Mouse (Mus musculus) monocyte, adult 5-6 weeks (primary cell): ENCODE data around the gene Akap13. TPM values are rescaled to one million over a fixed set of nuclear protein-coding genes. Genes with fewer than 3 reads are reported as not detected.
"Not testable (repeated sequence)": the region's sequence is repeated elsewhere in the genome, so short reads cannot be mapped to it uniquely, and the experiment has no call there.

Experiments
- ATAC-seq: fragments of 153-309, 156-312 bp; replicated peaks from 2 replicates; pipeline ENCODE4 v1.8.0; 2017; ENCODE audit warnings: mild to moderate bottlenecking; ENCODE audit not compliant: low TSS enrichment, insufficient number of reproducible peaks, severe bottlenecking, poor library complexity, low FRiP score
- total RNA-seq: library from RNA; stranded (forward); fragments of 200-1000, 200-491, 200-594 nt; gene quantifications from 3 replicates; pipeline ENCODE4 v1.2.3, GENCODE M21; 2017

Gene Akap13
- total RNA-seq, 1 experiment from 2014 or later, result 580 TPM

DNA sequence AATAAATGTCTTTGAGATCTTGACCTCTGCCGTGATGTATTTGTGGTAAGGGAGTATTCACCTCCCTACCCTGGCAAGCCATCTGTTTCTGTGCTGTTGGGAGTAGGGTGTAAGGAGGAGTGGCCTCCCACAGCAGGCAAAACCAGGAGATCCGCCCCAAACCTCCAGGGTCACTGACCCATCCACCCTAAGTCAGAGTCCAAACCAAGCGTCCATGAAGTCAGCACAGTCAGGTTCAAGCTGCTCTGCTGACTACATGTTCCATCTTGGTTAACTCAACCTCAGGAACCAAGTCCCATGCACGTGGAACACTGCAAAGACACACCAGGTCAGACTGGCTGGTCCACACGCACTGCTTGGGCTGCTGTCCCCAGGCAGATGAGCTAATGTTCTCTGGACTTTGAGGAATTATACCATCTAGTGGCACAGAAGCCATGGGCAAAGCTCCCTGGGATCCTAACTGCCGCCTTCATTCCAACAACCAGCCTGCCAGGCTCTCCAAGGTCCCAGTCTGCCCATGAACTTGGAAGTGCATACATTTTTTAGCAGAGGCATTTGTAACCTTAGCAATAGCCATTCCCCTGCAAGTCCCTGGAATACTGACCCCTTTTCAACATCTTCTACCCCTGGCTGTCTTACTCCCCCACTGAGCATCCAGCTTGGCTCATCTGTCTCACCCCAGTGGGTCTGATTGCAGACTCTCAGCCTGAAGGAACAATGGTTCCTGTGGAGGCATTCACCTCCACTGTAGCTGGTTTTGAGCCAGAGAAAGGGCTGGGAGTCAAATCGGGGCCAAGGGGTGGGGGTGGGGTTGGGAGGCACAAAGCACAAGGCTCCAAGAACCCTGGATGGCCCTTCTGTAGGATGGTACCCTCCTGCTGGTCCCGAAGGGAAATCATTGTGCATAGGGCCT, 299.5 kb downstream of the Akap13 start:
- ATAC-seq, result peak; percentile 37

DNA sequence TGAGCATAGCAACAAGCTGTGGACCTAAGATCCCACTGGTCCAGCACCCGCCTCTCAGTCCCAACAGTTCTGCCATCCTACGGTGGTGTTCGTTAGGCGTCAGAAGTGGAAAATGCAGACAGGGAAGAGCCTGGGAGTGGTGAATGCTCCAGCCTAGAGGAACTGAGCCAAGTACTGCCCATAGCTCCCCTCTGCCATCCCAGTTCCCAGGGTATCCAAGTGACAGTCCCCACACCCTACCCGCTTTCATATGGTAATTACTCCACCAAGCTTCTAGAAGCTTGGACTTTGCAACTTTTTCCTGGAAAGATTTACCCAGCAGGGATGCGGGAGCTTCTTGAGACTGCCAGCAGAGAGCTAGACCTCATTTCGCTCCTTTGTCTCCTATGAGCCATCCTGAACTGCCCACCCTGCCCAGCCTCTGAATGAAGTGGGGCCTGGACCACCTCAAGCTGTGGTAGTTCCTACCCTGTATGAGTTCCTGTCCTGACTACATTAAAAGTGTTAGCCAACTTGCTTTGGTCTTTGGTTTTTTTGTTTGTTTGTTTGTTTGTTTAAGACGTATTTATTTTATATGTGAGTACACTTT, 300.6 kb downstream of the Akap13 start:
- no peak for ATAC-seq

DNA sequence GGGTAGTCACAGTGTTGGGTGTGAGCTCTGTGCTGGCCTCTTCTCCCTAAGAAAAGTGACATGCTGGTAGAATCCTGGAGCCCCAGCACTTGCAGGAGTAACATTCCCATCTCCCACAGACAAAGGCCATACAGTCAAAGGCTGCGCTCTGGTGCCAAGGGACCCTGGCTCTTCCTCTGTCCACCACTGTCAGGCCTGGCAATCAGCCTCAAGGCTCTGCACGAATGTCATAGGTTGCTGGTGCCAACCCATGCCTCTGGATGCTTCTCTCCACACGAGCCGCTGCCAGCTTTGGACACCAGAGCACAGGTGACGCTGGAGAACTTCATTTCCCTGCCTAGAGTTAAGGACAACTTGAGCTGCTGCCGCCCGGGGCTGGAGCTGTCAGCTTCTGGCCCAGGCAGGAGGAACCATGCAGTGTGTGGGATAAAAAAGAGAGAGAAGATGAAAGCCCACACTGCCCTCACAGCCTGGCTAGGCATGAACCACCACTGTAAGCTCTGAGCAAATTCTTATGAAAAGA, 304.7 kb downstream of the Akap13 start:
- 0 out of 2 replicates have a peak, but pooled peaks have one; percentile 4 for ATAC-seq

DNA sequence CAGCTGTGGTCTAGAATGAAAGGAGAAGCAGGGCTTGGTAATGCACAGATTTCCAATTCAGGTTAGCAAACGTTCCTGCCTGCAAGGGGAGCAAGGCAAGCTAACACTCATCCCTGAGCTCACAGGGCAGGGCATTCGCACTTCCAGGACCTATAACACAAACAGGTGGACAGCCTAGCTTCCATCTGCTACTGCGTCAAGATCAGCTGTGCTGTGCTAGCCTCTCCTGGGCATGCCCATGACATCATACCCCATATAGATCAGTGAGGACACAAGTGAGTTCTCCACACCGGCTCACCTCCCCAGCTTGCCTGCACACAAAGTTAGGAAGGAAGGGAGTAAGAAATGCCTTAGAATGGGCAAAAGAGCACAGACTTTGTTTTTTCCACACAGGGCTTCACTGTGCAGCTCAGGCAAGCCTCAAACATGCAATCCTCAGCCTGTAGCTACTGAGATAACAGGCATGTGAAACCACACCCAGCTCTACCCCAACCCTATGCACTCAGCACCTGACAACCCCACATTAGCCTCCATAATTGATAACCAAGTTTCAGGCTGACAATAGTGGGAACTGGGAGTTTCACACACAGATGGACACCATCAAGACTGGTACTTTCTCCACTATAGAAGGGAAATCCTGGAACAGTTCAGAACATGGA, 305.5 kb downstream of the Akap13 start:
- ATAC-seq, result peak; percentile 14; the same call in 1 of the 2 replicates

DNA sequence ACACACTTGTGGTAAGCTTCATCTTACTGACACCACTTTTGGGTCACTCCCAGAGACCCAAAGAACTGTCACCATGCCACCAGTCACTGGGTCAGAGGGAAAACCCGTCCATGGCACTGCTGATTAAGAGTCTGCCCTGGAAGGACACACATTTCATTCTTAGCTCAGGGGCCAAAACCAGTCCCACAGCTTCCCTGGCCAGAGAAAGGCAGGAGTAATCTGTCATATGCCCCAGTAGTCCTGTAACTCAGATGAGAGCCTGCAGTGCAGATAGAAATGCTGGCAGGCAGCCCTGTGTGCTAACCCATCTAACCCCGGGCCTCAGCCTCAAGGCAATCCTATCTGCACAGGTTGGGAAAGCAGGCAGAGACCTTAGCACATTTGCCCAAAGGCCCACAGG, 306.9 kb downstream of the Akap13 start:
- ATAC-seq, result not testable (repeated sequence)

DNA sequence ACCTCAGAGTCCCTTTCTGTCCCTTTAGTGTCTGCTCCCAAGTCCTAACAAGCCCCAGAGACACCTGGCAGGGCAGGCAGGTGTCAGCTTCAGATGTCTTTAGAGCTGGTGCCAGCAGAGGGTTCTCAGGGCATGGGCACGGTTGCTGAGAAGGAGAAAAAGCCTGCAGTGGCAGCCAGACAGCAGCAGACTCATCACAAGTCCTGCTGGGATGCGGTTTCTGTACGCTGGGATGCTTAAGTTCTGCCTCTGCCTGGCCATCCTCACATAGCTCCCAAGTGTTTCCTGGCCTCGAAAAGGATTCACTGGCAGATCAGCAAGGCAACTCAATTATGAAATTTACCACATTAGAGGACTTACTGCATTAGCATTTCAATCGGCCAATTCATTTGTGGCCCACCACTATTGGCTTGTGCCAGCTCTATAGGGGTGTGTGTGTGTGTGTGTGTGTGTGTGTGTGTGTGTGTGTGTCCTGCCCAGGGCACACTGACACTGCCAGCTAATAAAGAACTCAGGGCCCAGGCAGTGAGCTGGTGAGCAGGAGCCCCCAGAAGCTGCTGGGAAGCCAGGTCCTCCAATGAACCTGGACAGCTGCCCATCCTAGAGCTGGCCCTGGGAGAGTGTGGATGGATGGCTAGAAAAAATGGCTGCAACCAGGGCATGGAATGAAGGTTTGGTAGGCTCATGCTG, 311.9 kb downstream of the Akap13 start:
- not testable (repeated sequence) for ATAC-seq

DNA sequence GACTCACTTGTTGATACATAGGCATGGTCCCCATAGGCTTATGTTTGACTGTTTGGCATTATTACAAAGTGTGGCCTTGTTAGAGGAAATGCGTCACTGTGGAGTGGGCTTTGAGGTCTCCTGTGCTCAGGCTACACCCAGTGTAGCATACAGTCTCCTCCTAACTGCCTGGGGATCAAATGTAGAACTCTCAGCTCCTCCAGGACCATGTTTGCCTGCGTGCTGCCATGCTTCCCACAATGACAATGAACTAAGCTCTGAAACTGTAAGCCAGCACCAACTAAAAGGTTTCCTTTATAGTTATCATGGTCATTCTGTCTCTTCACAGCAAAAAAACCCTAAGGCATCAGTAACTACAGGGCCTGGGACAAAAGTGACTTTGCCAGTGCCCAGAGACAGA, 312.8 kb downstream of the Akap13 start:
- no peak for ATAC-seq

DNA sequence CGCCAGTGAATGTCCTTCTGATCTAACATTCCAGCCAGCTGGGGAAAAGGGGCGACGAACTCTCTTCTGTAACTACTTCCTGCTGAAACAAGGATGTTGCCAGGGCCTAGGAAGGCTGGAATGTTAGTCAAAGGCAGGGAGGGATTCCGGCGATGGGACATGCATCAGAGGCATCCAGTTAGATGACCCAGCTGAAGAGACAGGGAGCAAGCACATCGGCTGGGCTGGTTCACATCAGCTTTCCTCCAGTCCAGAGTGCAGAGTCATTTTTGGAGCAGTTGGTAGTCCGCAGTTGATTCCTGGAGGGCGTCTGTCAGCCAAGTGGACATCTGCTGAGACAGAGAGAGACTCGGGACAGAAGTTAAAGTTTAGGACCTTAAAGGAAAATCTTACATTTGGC, 314.6 kb downstream of the Akap13 start:
- no peak for ATAC-seq

DNA sequence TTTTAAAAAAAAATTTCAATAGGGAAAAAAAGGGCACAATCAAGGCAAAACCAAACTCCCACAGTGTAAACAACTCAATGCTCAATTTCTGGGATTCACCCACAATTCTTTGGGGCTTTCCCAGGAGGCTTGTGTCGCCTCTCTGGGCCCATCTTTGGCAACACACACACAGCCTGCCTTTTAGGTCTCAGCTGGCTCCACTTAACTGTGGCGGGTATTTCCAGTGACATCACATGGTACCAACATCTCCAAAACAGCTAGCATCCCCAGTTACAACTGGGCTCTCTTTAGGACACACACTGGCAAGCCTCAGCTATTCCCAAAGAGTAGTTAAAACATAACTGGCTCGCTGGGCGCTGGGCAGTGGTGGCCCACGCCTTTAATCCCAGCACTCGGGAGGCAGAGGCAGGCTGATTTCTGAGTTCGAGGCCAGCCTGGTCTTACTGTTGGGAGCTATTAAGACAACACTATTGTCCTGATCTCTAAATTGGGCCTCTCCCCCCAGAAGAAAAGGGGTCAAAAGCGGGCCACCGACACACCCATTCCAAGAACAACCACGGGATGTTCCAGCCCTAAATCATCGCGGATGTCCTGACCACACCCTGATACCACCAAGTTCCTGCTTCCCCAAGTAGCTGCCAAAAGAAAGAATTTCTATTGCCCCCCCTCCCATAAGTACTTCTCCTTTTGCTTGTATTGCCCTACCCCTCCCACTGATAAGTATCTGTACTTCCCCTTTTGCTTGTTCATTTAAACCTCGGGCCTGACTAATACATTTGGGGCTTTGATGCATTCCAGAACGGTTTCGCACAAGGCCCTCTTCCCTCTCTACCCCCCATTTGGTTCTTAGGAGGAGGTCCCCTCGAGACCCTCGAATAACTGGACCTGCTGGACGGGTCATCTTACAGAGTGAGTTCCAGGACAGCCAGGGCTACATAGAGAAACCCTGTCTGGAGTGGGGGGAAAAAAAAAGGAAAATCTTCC, 319.1 kb downstream of the Akap13 start:
- not testable (repeated sequence) for ATAC-seq

DNA sequence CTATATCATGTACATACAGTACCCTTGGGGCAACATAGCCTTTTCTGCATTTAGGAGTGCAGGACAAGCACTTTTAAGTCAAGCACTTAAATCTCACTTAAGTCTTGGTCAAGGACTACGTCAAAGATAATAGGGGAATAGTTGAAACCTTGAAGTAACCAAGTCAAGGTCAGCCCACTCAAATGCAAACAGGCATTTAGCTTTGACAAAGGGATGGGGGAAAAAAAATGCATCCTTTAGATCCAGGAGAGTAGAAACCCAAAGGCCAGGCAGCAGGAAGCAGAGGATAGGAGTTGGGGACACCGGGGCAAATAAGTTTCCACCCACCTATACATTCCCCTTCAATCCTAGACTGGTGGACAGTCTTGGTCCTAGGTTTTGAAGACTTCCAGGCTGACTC, 322.7 kb downstream of the Akap13 start:
- ATAC-seq, result no peak

DNA sequence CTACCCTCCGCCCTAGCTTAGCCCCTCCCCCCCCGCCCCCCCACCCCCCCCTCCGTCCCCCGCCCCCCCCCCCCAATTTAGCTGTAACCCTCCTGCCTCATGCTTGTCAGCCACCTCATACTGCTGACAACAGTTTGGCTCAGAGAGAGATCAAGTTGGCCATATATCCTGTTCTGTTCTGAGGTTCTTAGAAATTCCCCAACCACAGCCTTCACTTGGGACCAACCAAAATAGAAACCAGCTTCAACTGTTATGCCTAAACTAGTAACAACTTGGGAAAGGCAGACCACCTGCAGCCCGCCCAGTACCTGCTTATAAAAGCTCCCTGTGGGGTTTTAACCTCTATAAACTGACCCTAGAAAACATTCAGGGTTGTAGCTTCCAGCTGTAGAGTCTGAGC, 325.5 kb downstream of the Akap13 start:
- ATAC-seq, result no peak

DNA sequence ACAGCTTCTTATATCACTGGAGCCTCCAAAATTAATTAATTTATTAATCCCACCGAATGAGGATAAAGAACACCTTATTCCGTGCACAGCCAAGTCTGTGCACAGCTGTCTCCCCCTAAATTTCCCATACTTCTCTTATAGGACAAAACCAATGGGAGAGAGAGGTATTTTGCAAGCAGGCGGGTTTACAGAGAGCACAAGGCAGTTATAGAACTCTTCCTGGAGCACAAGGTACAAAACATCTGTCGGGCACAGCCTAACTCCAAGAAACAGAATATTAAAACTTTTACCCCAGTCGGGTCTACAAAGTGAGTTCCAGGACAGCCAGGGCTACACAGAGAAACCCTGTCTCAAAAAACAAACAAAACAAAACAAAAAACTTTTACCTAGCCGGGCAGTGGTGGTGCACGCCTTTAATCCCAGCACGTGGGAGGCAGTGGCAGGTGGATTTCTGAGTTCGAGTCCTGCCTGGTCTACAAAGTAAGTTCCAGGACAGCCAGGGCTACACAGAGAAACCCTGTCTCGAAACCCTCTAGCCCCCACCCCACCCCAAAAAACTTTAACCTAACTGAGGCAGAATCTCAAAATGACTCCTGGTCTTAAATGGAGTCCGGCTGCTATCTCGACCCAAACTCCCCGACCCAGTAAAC, 326.1 kb downstream of the Akap13 start:
- ATAC-seq, result no peak

DNA sequence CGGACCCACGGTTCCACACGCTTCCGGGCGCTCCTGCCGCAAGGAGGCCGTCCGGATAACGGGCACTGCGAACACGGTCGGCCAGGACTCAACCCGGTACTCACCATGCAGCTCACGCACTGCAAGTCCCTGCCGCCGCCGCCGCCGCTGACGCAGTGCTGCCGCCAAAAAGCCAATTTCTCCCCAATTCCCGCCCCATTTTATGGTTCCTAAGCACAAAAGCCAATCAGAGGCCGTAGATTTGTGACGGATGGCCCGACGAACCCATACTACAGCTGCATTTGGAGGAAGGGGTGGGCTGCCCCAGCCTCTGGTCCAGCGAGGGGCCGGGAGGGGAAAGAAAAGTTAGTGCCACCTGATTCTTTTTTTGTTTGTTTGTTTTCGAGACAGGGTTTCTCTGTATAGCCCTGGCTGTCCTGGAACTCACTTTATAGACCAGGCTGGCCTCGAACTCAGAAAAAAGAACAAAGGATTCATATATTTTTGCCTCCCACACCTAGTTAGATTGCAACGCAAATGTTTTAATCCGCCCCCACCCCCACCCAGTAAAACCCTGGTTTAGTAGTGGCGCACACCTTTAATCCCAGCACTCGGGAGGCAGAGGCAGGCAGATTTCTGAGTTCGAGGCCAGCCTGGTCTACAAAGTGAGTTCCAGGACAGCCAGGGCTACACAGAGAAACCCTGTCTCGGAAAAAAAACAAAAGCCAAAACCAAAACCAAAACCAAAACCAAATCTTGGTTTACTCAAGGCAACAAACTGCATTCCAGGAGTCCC, 326.8 kb downstream of the Akap13 start:
- peak; percentile 95 for ATAC-seq

DNA sequence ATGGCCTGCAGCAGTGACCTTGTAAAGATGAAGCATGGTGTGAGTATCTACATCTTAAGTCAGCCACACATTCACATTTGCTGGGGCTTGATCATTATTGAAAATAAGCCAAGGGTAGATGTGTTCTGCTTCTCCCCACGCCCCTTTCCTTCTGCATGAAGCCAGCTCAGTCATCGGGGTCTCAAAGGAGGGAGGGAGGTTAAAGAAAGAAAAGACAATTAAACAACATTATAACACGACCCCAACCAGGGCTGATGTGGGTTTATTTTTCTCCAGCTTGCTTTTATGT, 327.3 kb downstream of the Akap13 start:
- no peak for ATAC-seq

DNA sequence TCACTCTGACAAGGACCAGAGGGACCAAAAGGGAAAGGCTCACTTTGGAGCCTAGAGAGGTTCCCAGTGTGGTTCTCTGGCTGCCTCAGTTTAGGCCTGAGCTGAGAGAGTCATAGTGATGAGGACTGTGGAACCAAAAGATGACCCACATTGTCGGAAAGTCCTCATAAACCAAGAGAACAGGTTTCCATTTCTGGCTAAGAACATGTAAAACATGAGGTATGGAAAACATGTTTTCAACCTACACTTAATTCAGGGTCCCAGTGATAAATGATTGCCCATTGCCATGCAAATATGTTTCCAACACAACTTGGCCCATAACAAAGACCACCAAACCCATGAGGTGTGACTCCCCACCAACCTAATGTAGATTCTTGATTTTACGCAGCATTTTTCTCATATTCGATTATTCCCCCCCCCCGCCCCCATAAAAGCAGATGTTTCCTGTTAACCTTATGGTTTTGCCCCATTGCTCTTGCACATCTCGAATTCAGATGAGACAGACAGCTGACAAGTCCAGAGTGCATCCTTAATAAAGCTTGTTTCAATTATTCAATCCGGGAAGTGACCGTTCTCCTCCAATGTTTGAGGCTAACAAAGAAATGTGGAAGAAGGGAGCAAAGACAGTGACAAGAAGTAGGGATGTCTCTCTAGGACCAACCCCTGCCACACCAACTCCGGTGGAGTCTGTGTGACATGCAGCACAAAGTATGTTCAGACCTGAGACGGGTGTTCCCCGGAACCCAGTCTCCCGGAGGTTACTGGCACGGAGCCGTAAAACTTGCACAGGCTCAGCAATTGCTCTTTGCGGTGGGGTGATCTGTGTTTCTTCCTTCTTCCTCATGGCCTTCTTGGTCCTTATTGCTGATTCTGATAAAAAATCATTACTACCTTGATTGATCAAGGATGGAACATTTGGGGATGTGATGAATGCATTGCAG, 330.3 kb downstream of the Akap13 start:
- no peak for ATAC-seq

DNA sequence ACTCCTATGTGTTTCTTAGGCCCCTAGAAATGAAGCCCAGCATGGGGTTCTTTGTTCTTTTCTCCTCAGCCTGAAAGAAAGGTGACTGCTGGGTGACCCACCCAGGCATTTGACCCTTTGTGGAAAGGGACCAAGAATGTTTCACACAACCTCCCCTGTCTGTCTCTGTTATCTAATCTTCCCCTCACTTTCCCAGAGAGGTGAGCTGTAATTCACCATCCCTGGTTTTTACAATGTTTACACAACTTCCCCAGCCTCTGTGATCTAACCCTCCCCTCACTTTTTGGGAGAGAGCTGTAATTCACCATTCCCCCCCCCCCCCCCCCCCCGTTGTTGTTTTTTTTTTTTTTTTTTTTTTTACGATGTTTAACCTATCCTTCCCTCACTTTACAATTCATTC, 331.5 kb downstream of the Akap13 start:
- no peak for ATAC-seq
